Mouse (Mus musculus) ovary, adult 2 months (tissue): ENCODE results near the gene Gm14137. TPM values are rescaled to one million over a fixed set of nuclear protein-coding genes. Genes with fewer than 3 reads are reported as not detected.

Experiments
- polyA plus RNA-seq: library from polyadenylated mRNA; depleted of rRNA; stranded (reverse); fragments of >200 nt; gene quantifications from 2 replicates; pipeline ENCODE4 v1.2.3, GENCODE M21; 2012; rRNA removed

The Gm14137 gene
- polyA plus RNA-seq: 0.13 and 0.17 TPM in 2 replicates

DNA sequence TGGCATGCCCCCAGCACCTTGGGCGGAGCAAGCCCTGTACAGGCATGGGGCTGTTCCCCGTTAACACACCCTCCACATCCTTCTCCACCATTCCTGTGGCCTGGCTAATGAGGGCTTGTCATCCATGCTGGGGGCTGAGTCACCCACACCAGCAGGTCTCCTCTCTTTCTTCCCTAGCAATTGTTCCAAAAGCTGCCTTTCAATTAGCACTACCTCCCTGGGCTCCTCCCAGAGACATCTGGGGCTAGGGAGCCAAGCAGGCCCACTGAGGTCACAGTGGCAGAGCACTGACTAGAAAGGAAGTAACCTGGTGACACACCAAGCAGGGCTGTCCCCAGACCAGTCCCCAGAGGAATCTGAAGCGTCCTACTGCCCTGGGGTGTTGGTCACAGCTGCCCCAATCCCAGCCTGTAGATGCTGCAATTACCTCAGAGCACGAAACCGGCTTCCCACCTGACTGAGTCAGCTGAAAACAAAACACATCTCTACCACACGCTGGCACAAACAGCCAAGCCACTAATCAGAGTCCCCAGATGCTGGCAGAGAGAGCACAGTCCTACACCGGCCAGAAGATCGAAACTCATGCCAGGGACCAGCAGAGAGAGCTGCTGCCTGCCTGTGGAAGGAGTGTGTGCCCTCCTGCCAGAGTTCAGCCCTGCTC, at the start of gene Gm14137:
Gm14137 (plus strand) TSS at position 519 of the 661 bp plus-strand sequence.

DNA sequence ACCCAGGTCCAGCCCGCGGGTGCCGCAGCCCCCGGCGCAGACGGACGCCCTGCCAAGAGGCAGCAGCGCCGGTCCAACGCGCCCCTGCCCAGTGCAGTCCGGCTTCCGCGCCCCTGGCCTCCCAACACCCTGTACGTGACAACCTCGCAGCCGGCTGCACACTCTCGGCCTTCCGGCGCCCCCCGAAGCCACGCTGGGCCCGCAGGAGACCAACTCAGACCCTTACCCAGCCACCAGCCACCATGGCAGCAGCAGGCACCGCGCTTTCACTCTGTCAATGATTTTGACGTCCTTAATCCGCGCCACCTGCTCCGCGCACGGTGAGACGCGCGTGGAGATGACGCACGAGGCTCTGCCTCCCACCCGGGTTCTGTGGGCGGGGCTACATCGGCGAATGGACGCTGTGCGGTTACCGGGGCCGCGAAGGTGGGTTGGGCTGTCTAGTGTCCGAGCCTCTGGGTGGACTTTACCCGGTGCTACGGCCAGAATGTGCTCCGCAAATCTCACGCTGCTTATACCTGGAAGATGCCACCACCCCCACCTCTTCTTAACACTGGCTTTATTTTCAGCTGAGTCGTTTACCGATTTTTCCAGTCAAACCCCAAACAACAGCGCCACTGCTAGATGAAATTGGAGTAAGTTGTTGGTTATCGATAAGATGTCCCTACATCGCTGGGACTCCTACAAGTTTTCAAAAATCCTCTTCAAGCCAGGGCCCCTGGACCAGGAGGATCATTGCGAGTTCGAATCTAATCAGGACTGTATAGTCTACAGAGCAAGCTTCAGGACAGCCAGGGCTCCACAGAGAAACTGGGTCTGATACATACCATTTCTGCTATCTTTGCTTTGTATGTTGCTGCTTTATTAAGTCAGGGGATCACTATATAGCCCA, 17.4 kb upstream of the Gm14137 start, which contains the start of gene Rmdn3:
Rmdn3 (minus strand) TSS at position 354 of the 892 bp plus-strand sequence.

DNA sequence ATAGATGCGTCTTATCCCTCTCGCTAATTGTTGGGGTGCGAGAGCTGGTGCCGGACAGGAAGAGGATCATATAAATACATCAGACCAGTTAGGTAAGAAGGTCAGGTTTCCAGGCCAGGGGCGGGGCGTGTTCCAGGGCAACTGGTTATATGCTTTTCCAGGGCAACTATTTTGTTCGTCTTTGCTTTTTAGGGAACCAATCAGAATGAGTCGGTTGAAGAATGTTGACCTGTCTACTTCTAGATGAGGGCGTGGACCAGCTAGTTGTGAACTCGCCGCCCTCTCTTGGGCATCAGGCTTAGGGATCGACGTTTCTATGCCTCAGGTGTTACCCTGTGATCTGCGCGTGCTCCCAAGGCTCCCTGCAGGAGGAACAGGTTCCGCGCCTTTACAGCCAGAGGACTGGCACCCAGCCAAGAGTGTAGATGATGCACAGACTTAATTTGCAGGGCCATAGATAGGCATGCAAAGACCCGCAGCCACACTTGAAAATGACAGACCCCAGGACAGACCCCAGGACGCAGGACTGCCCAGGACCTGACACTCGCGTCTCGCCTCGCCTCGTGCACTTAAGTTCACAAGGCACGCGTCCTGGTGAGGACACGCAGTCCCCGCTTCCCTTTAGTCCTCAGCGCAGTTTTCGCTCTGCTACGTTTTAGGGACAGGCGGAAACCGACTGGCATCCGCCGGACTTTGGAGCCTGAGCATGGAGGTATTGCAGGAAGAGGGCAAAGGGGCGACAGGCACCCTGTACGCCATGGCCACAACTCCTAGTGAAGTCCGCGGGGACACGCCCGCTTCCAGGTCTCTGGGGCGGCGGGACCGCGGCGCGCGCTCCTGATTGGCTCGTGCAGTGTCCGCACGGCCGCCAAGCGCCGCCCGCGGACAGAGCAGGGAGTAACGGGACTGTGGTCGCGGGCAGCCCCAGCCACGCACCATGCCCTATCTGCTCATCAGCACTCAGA, 7.1 kb upstream of the Gm14137 start, which contains the start of gene Gchfr:
Gchfr (plus strand) TSS at position 873 of the 965 bp plus-strand sequence.

DNA sequence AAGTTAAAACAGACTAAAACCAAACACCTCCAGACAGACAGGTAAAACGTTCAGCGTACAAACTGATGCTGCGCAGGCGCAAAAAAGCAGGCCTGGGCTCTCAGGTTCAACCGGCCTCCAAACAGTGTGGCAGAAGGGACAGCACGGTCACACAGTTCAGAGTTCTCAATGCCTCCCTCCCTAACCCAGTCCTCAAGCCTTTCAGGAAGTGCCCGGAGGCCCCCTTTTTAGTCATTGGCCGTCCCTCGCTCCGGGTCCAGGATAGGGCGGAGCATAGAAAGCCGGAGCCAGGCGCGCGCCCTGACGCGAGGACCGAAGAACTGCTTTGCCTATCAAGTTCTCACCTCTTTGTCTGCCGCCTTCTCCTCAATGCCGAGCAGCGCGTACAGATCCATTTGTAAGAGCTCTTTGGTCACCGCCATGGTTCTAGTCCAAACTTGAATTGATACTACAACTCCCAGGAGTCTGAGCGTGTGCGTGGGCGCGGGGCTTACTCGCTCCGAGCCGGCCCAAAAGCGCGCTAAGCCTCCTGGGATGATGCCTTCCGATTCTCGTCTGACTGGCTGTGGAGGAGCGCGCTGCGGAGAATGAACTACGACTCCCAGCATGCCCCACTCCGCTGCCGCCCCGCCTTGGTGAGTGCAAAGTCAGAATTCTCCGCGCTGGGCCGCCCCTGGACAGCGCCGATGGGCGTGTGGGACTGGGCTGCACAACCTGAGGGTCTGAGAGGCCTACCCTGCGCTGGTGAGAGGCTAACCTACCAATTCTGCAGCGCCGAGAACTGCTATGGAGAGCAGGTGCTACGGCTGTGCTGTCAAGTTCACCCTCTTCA, 34.3 kb downstream of the Gm14137 start, which contains the start of the genes Zfyve19 and Dnajc17:
Zfyve19 (plus strand) TSS at position 274 of the 832 bp plus-strand sequence.
Dnajc17 (minus strand) TSS at position 452 of the 832 bp plus-strand sequence.

Other genes starting within 250 kb of the Gm14137 start
- gene Chst14, start 248.0 kb upstream of the Gm14137 start, polyA plus RNA-seq: 31.2 and 33.1 TPM in 2 replicates
- gene Ccdc32, start 145.1 kb upstream of the Gm14137 start, polyA plus RNA-seq: 6.4 and 6.8 TPM in 2 replicates
- gene Rpusd2, start 139.7 kb upstream of the Gm14137 start, polyA plus RNA-seq: 5.1 and 6.5 TPM in 2 replicates
- gene Knl1, start 127.4 kb upstream of the Gm14137 start, polyA plus RNA-seq: 0.27 and 0.40 TPM in 2 replicates
- gene Rad51, start 61.7 kb upstream of the Gm14137 start, polyA plus RNA-seq: 7.4 and 11.0 TPM in 2 replicates
- gene Rmdn3, start 17.5 kb upstream of the Gm14137 start, polyA plus RNA-seq: 18.1 and 27.7 TPM in 2 replicates
- 10.5 and 12.4 TPM in 2 replicates for gene Gchfr, start 6.7 kb upstream of the Gm14137 start, polyA plus RNA-seq
- gene Zfyve19, start 34.1 kb downstream of the Gm14137 start, polyA plus RNA-seq: 43.4 and 54.0 TPM in 2 replicates
- gene Dnajc17, start 34.3 kb downstream of the Gm14137 start, polyA plus RNA-seq: 3.8 and 5.2 TPM in 2 replicates
- 2.0 and 2.3 TPM in 2 replicates for gene Ppp1r14d, start 55.4 kb downstream of the Gm14137 start, polyA plus RNA-seq
- gene Spint1, start 62.9 kb downstream of the Gm14137 start, polyA plus RNA-seq: 19.4 and 26.9 TPM in 2 replicates
- gene Rhov, start 96.8 kb downstream of the Gm14137 start, polyA plus RNA-seq: 1.1 and 2.0 TPM in 2 replicates
- 33.1 and 33.4 TPM in 2 replicates for gene Vps18, start 114.2 kb downstream of the Gm14137 start, polyA plus RNA-seq
- 23.7 and 24.2 TPM in 2 replicates for gene Dll4, start 151.3 kb downstream of the Gm14137 start, polyA plus RNA-seq
- 4.0 and 9.1 TPM in 2 replicates for gene Chac1, start 176.7 kb downstream of the Gm14137 start, polyA plus RNA-seq